Mouse (Mus musculus) CD4-positive, CD25-positive, alpha-beta regulatory T cell, adult 4 months (primary cell): ENCODE results near the gene Dcaf12. TPM values are rescaled to one million over a fixed set of nuclear protein-coding genes. Genes with fewer than 3 reads are reported as not detected.

Source experiments
- ATAC-seq: one replicate; pipeline ENCODE4 v1.8.0; 2017
- polyA plus RNA-seq, 2 experiments: library from polyadenylated mRNA; unstranded; fragments of 100-300 nt; shearing (Covaris generic); gene quantifications; one replicate each; pipeline ENCODE4 v1.2.1; 2017

Dcaf12 gene
- polyA plus RNA-seq, 2 experiments from 2014 or later, result 27.5 to 30.8 TPM

GRCm38 (mm10) chr4:41310567-41311563 lies 3.8 kb downstream of the Dcaf12 start:
- no peak for ATAC-seq

- peak; percentile 82 for ATAC-seq
These were observed 7.3 kb downstream of the Dcaf12 start for GRCm38 (mm10) chr4:41307406-41307805.

- peak; percentile 58 for ATAC-seq
These were observed 10.4 kb downstream of the Dcaf12 start for GRCm38 (mm10) chr4:41304302-41304701.

GRCm38 (mm10) chr4:41303671-41304070 lies 11.0 kb downstream of the Dcaf12 start:
- ATAC-seq, result no peak

GRCm38 (mm10) chr4:41298976-41299375 lies 15.7 kb downstream of the Dcaf12 start:
- no peak for ATAC-seq

GRCm38 (mm10) chr4:41295960-41296359 lies 18.7 kb downstream of the Dcaf12 start:
- no peak for ATAC-seq

- ATAC-seq, result no peak
These were observed 19.2 kb downstream of the Dcaf12 start for GRCm38 (mm10) chr4:41295507-41295906.

- ATAC-seq, result no peak
These were observed 20.8 kb downstream of the Dcaf12 start for GRCm38 (mm10) chr4:41293907-41294306.

- no peak for ATAC-seq
These were observed 24.9 kb downstream of the Dcaf12 start for GRCm38 (mm10) chr4:41289802-41290201.

- ATAC-seq, result peak; percentile 62
These were observed 28.3 kb downstream of the Dcaf12 start for GRCm38 (mm10) chr4:41286420-41286819.

GRCm38 (mm10) chr4:41284087-41284486 lies 30.6 kb downstream of the Dcaf12 start:
- ATAC-seq, result no peak

GRCm38 (mm10) chr4:41275927-41276326 lies 38.8 kb downstream of the Dcaf12 start:
- ATAC-seq, result no peak

GRCm38 (mm10) chr4:41274980-41275850 lies 39.5 kb downstream of the Dcaf12 start, which contains the start of gene Ubap2:
Gene Ubap2 (minus strand): TSS chr4:41275144.
- ATAC-seq, result peak; percentile 94

- ATAC-seq, result peak; percentile 35
These were observed 40.2 kb downstream of the Dcaf12 start for GRCm38 (mm10) chr4:41274377-41274979.

GRCm38 (mm10) chr4:41268133-41268532 lies 46.6 kb downstream of the Dcaf12 start:
- no peak for ATAC-seq

GRCm38 (mm10) chr4:41266350-41266749 lies 48.3 kb downstream of the Dcaf12 start:
- no peak for ATAC-seq

- ATAC-seq, result no peak
These were observed 54.0 kb downstream of the Dcaf12 start for GRCm38 (mm10) chr4:41260691-41261090.

- no peak for ATAC-seq
These were observed 55.7 kb downstream of the Dcaf12 start for GRCm38 (mm10) chr4:41259019-41259418.

- ATAC-seq, result no peak
These were observed 56.9 kb downstream of the Dcaf12 start for GRCm38 (mm10) chr4:41257752-41258151.

GRCm38 (mm10) chr4:41255564-41256210 lies 59.0 kb downstream of the Dcaf12 start:
- ATAC-seq, result peak; percentile 75

GRCm38 (mm10) chr4:41253756-41254155 lies 60.9 kb downstream of the Dcaf12 start:
- no peak for ATAC-seq

- no peak for ATAC-seq
These were observed 69.3 kb downstream of the Dcaf12 start for GRCm38 (mm10) chr4:41245408-41245807.
